Mouse (Mus musculus) stomach, postnatal 0 days (tissue): ENCODE measurements around the gene 2610528A11Rik.

Experiments used
- CTCF ChIP-seq: IDR thresholded peaks from 2 replicates; pipeline ENCODE4 v1.5.1; 2016; ENCODE audit warnings: antibody characterized with exemption, low read depth, mild to moderate bottlenecking, moderate library complexity
- EP300 ChIP-seq: optimal IDR thresholded peaks from 2 replicates; pipeline ENCODE3; 2016; ENCODE audit warnings: antibody characterized with exemption

DNA sequence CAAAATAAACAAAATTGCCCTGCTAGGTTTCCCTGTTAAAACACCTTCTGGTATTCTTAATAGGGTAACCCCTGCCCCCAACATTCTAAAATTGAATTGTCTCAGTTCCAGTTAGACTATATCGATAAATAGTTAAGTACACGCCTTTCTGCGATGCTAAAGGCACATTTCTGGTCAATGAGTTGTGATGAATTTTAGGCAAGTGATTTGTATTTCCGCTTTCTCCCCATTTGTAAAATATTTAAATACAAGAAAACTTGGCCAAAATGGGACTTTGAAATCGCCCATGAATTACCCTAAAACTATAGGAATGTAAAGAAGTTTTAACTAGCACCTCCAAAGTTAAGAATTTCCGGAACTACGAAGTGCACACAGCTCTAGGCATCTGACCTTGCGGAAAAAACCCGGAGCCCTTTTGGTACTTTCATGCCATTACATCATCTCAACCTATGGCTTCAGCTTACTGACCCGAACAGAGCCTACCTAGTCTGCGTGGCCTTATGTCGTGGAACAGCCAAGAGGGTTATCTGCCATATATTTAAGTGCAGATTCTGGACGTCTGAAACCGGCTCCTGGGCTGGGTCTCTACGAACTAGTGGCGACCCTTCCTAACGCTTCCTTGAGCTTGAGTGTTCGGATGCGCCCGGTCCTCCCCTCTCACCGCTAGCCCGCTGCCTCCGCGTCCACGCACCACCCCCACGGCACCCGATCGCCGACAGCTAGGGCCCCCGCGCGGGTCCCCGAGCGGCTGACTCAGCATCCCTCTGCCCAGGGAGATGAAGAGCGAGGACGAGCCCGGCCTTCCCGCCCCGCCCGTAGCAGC is 20.7 kb upstream of the 2610528A11Rik start:
- TF ChIP-seq CTCF (no peak), EP300 (no peak)
